Mouse (Mus musculus) heart, embryonic 16.5 days (tissue): ENCODE measurements around the gene Gm3646. TPM values are rescaled to one million over a fixed set of nuclear protein-coding genes. Genes with fewer than 3 reads are reported as not detected.

ENCODE experiments used
- ATAC-seq: fragments of 200-750 bp; cut with Nextera tagmentation; replicated peaks from 2 replicates; pipeline ENCODE4 v1.8.0; 2017; ENCODE audit warnings: moderate number of reproducible peaks; ENCODE audit not compliant: insufficient read depth, low FRiP score; ENCODE audit errors: extremely low read depth
- H3K27ac ChIP-seq: fragments of 300-500 bp; sonication (generic); 2 replicates; pipeline ENCODE4 v1.5.1; 2014; ENCODE audit warnings: mild to moderate bottlenecking, low read length, control low read depth, moderate library complexity
- H3K27me3 ChIP-seq: fragments of 300-500 bp; sonication (generic); 2 replicates; pipeline ENCODE4 v1.6.1; 2014; ENCODE audit warnings: low read length, mixed read lengths; ENCODE audit not compliant: control insufficient read depth, insufficient read depth
- H3K36me3 ChIP-seq: fragments of 300-500 bp; sonication (generic); 2 replicates; pipeline ENCODE4 v1.6.1; 2014; ENCODE audit not compliant: control insufficient read depth, insufficient read depth
- H3K4me1 ChIP-seq: fragments of 300-500 bp; sonication (generic); 2 replicates; pipeline ENCODE4 v1.6.1; 2014; ENCODE audit warnings: low read length, mixed read lengths; ENCODE audit not compliant: control insufficient read depth, insufficient read depth
- H3K4me2 ChIP-seq: fragments of 300-500 bp; sonication (generic); 2 replicates; pipeline ENCODE4 v1.6.1; 2014; ENCODE audit warnings: low read depth, mild to moderate bottlenecking, control low read depth, low read length
- H3K4me3 ChIP-seq: fragments of 300-500 bp; sonication (generic); 2 replicates; pipeline ENCODE4 v1.5.1; 2014; ENCODE audit warnings: mild to moderate bottlenecking, control low read depth, low read length
- H3K9ac ChIP-seq: fragments of 300-500 bp; sonication (generic); 2 replicates; pipeline ENCODE4 v1.6.1; 2014; ENCODE audit warnings: low read length, control low read depth
- H3K9me3 ChIP-seq: fragments of 300-500 bp; sonication (generic); replicated peaks from 2 replicates; pipeline ENCODE4 v1.6.1; 2016; ENCODE audit warnings: low read length; ENCODE audit not compliant: control insufficient read depth
- WGBS: fragments of 180-500 bp; shearing (Covaris S2); extraction: QIAGEN DNeasy Blood & Tissue Kit; methylation state at CpG from one replicate; pipeline ENCODE4 v1.1.7; 2014; 5-methylcytosine and 5-hydroxymethylcytosine counted together
- polyA plus RNA-seq: library from polyadenylated mRNA; unstranded; fragments of >200 nt; fragmentation: Nextera tagmentation; extraction: Ambion mirVana; gene quantifications from 2 replicates; pipeline ENCODE4 v1.2.1, GENCODE M21; 2015

The Gm3646 gene
- polyA plus RNA-seq = 2.7 and 4.4 TPM in 2 replicates

GRCm38 (mm10) chr1:39805243-39805979 is at the start of gene Gm3646:
Gene Gm3646 (minus strand): TSS chr1:39805332.
- Histone ChIP-seq H3K4me3 (peak within 1 kb of the TSS; percentile 11), H3K27me3 (no peaks in the 10 kb centered on the region), H3K36me3 (no peaks in the 10 kb centered on the region), H3K27ac (peak within 1 kb of the TSS; percentile 91), H3K9ac (peak within 1 kb of the TSS; percentile 57), H3K9me3 (no peaks in the 10 kb centered on the region), H3K4me2 (peak within 1 kb of the TSS; percentile 40), H3K4me1 (peaks cover 17% of the 10 kb centered on the region)
- peak; percentile 93 for ATAC-seq
- WGBS = 36% methylated on average over 4 of the region's 4 CpGs

GRCm38 (mm10) chr1:39847066-39847465 is 41.9 kb upstream of the Gm3646 start:
- H3K4me3 ChIP-seq = no peak overlapping the region
- no peak overlapping the region for H3K27ac ChIP-seq
- WGBS = 63% methylated on average over 7 of the region's 7 CpGs
- no peaks in the 10 kb centered on the region for H3K36me3 ChIP-seq
- H3K4me2 ChIP-seq = no peak overlapping the region
- no peak overlapping the region for H3K9ac ChIP-seq
- no peaks in the 10 kb centered on the region for H3K9me3 ChIP-seq
- ATAC-seq = no peak
- H3K27me3 ChIP-seq = no peaks in the 10 kb centered on the region
- H3K4me1 ChIP-seq = peaks cover 10% of the 10 kb centered on the region

- 0 out of 2 replicates have a peak, but pooled peaks have one; percentile 20 for ATAC-seq
- peaks cover 10% of the 10 kb centered on the region for H3K4me1 ChIP-seq
- WGBS = 54% methylated on average over 4 of the region's 4 CpGs
- no peak overlapping the region for H3K4me2 ChIP-seq
- H3K9me3 ChIP-seq = no peaks in the 10 kb centered on the region
- no peaks in the 10 kb centered on the region for H3K27me3 ChIP-seq
- H3K36me3 ChIP-seq = no peaks in the 10 kb centered on the region
- H3K27ac ChIP-seq = 0 out of 2 replicates have a peak overlapping the region, but pooled peaks have one; percentile 11
- no peak overlapping the region for H3K4me3 ChIP-seq
- no peak overlapping the region for H3K9ac ChIP-seq
These were observed 41.0 kb upstream of the Gm3646 start for GRCm38 (mm10) chr1:39846031-39846550.

GRCm38 (mm10) chr1:39843328-39843727 is 38.2 kb upstream of the Gm3646 start:
- Histone ChIP-seq H3K27me3 (no peaks in the 10 kb centered on the region), H3K9ac (no peak overlapping the region), H3K4me2 (no peak overlapping the region), H3K4me3 (no peak overlapping the region), H3K27ac (no peak overlapping the region), H3K9me3 (no peaks in the 10 kb centered on the region), H3K36me3 (no peaks in the 10 kb centered on the region), H3K4me1 (peaks cover 21% of the 10 kb centered on the region)
- ATAC-seq = 0 out of 2 replicates have a peak, but pooled peaks have one; percentile 7
- 73% methylated on average over 5 of the region's 5 CpGs for WGBS

GRCm38 (mm10) chr1:39842218-39843007 is 37.3 kb upstream of the Gm3646 start:
- Histone ChIP-seq H3K4me3 (no peak overlapping the region), H3K27me3 (no peaks in the 10 kb centered on the region)

GRCm38 (mm10) chr1:39840856-39841255 is 35.7 kb upstream of the Gm3646 start:
- no peak overlapping the region for H3K27ac ChIP-seq
- WGBS = 49% methylated on average over 4 of the region's 4 CpGs
- H3K27me3 ChIP-seq = no peaks in the 10 kb centered on the region
- no peaks in the 10 kb centered on the region for H3K9me3 ChIP-seq
- ATAC-seq = no peak
- H3K4me1 ChIP-seq = peaks cover 15% of the 10 kb centered on the region
- no peak overlapping the region for H3K4me2 ChIP-seq
- no peaks in the 10 kb centered on the region for H3K36me3 ChIP-seq
- H3K9ac ChIP-seq = no peak overlapping the region
- no peak overlapping the region for H3K4me3 ChIP-seq

More at GRCm38 (mm10) chr1:39842218-39843007, 37.3 kb upstream of the Gm3646 start:
- Histone ChIP-seq H3K36me3 (no peaks in the 10 kb centered on the region), H3K9ac (no peak overlapping the region), H3K27ac (no peak overlapping the region), H3K9me3 (no peaks in the 10 kb centered on the region), H3K4me2 (no peak overlapping the region), H3K4me1 (peaks cover 21% of the 10 kb centered on the region)
- 83% methylated on average over 14 of the region's 14 CpGs for WGBS
- ATAC-seq = no peak

GRCm38 (mm10) chr1:39839838-39840237 is 34.7 kb upstream of the Gm3646 start:
- Histone ChIP-seq H3K4me3 (no peak overlapping the region), H3K27me3 (no peaks in the 10 kb centered on the region), H3K4me2 (no peak overlapping the region; the same call in 1 of the 2 replicates), H3K9me3 (no peaks in the 10 kb centered on the region), H3K36me3 (no peaks in the 10 kb centered on the region), H3K9ac (no peak overlapping the region), H3K4me1 (peaks cover 19% of the 10 kb centered on the region), H3K27ac (no peak overlapping the region; the same call in 1 of the 2 replicates)
- WGBS = 58% methylated on average over 8 of the region's 8 CpGs
- no peak; the same call in 1 of the 2 replicates for ATAC-seq

- Histone ChIP-seq H3K4me3 (no peak overlapping the region), H3K27ac (peak overlapping the region; percentile 15), H3K4me1 (peaks cover 19% of the 10 kb centered on the region), H3K36me3 (no peaks in the 10 kb centered on the region), H3K9me3 (no peaks in the 10 kb centered on the region), H3K9ac (peak overlapping the region; percentile 2; the same call in 1 of the 2 replicates), H3K27me3 (no peaks in the 10 kb centered on the region), H3K4me2 (peak overlapping the region; percentile 30)
- peak; percentile 42 for ATAC-seq
- WGBS = 40% methylated on average over 10 of the region's 10 CpGs
These were observed 34.1 kb upstream of the Gm3646 start for GRCm38 (mm10) chr1:39839217-39839616.
